Mouse (Mus musculus): ENCODE data around the gene Rdh5. TPM values are rescaled to one million over a fixed set of nuclear protein-coding genes. Genes with fewer than 3 reads are reported as not detected.
A peak's percentile ranks its signal among the peaks of the same experiment; 100 is the strongest.

Gene Rdh5
- polyA plus RNA-seq, 1 experiment: 37.0 TPM

GRCm38 (mm10) chr10:128937756-128938390 lies 15.2 kb upstream of the Rdh5 start:
- 53% methylated on average over 12 of the region's 12 CpGs for WGBS

GRCm38 (mm10) chr10:128935826-128936440 lies 13.2 kb upstream of the Rdh5 start:
- no peak for TF ChIP-seq POLR2A (IDR thresholded peaks at IDR 0.05; ENCODE audit: borderline replicate concordance, insufficient read depth, low read length)
- TF ChIP-seq CTCF (IDR thresholded peaks at IDR 0.05; ENCODE audit: borderline replicate concordance, insufficient read depth, low read depth, low read length): no peak
- Histone ChIP-seq H3K27me3 (ENCODE audit: control insufficient read depth, insufficient read depth, low read length) (no peaks in the 10 kb centered on the region), H3K27ac (ENCODE audit: insufficient read depth, low read length) (peak overlapping the region; percentile 87), H3K4me3 (replicated peaks; ENCODE audit: insufficient read depth, low read depth, low read length) (peak overlapping the region; percentile 78), H3K4me1 (ENCODE audit: control insufficient read depth, insufficient read depth, low read length) (peaks cover 21% of the 10 kb centered on the region)
- 25% methylated on average over 8 of the region's 8 CpGs for WGBS
- DNase-seq: peak; percentile 43 to 49

More at GRCm38 (mm10) chr10:128937756-128938390, 15.2 kb upstream of the Rdh5 start:
- TF ChIP-seq CTCF (IDR thresholded peaks at IDR 0.05; ENCODE audit: borderline replicate concordance, insufficient read depth, low read depth, low read length) (no peak), POLR2A (IDR thresholded peaks at IDR 0.05; ENCODE audit: borderline replicate concordance, insufficient read depth, low read length) (no peak)
- Histone ChIP-seq H3K4me1 (ENCODE audit: control insufficient read depth, insufficient read depth, low read length) (peaks cover 21% of the 10 kb centered on the region), H3K4me3 (replicated peaks; ENCODE audit: insufficient read depth, low read depth, low read length) (peak overlapping the region; percentile 30), H3K27me3 (ENCODE audit: control insufficient read depth, insufficient read depth, low read length) (no peaks in the 10 kb centered on the region), H3K27ac (ENCODE audit: insufficient read depth, low read length) (peak overlapping the region; percentile 85)
- DNase-seq: peak in 1 of 2 experiments; percentile 40

- peak overlapping the region; percentile 78 for H3K4me3 ChIP-seq (replicated peaks; ENCODE audit: insufficient read depth, low read depth, low read length)
- 13% methylated on average over 7 of the region's 7 CpGs for WGBS
Measured at GRCm38 (mm10) chr10:128934997-128935787, 12.5 kb upstream of the Rdh5 start.

GRCm38 (mm10) chr10:128933976-128934721 lies 11.5 kb upstream of the Rdh5 start:
- Histone ChIP-seq H3K27ac (ENCODE audit: insufficient read depth, low read length) (peak overlapping the region; percentile 87), H3K4me3 (replicated peaks; ENCODE audit: insufficient read depth, low read depth, low read length) (peak overlapping the region; percentile 78), H3K27me3 (ENCODE audit: control insufficient read depth, insufficient read depth, low read length) (no peaks in the 10 kb centered on the region), H3K4me1 (ENCODE audit: control insufficient read depth, insufficient read depth, low read length) (peaks cover 20% of the 10 kb centered on the region)
- DNase-seq: peak; percentile 52 to 65
- WGBS: 3% methylated on average over 21 of the region's 21 CpGs
- no peak for TF ChIP-seq CTCF (IDR thresholded peaks at IDR 0.05; ENCODE audit: borderline replicate concordance, insufficient read depth, low read depth, low read length)
- TF ChIP-seq POLR2A (IDR thresholded peaks at IDR 0.05; ENCODE audit: borderline replicate concordance, insufficient read depth, low read length): peak; percentile 7; the same call in 1 of the 2 replicates

More at GRCm38 (mm10) chr10:128934997-128935787, 12.5 kb upstream of the Rdh5 start:
- Histone ChIP-seq H3K4me1 (ENCODE audit: control insufficient read depth, insufficient read depth, low read length) (peaks cover 21% of the 10 kb centered on the region), H3K27me3 (ENCODE audit: control insufficient read depth, insufficient read depth, low read length) (no peaks in the 10 kb centered on the region), H3K27ac (ENCODE audit: insufficient read depth, low read length) (peak overlapping the region; percentile 87)
- no peak for TF ChIP-seq CTCF (IDR thresholded peaks at IDR 0.05; ENCODE audit: borderline replicate concordance, insufficient read depth, low read depth, low read length)
- TF ChIP-seq POLR2A (IDR thresholded peaks at IDR 0.05; ENCODE audit: borderline replicate concordance, insufficient read depth, low read length): no peak
- peak in 1 of 2 experiments; percentile 42 for DNase-seq

- WGBS: 0% methylated on average over 26 of the region's 26 CpGs
- Histone ChIP-seq H3K27ac (ENCODE audit: insufficient read depth, low read length) (peak within 1 kb of the TSS; percentile 87), H3K4me3 (replicated peaks; ENCODE audit: insufficient read depth, low read depth, low read length) (peak within 1 kb of the TSS; percentile 78), H3K27me3 (ENCODE audit: control insufficient read depth, insufficient read depth, low read length) (no peaks in the 10 kb centered on the region), H3K4me1 (ENCODE audit: control insufficient read depth, insufficient read depth, low read length) (peaks cover 16% of the 10 kb centered on the region)
- no peak for TF ChIP-seq CTCF (IDR thresholded peaks at IDR 0.05; ENCODE audit: borderline replicate concordance, insufficient read depth, low read depth, low read length)
- peak; percentile 38; the same call in 1 of the 2 replicates for TF ChIP-seq POLR2A (IDR thresholded peaks at IDR 0.05; ENCODE audit: borderline replicate concordance, insufficient read depth, low read length)
- peak; percentile 68 to 70 for DNase-seq
Measured at GRCm38 (mm10) chr10:128933574-128933973, 10.9 kb upstream of the Rdh5 start, which contains the start of gene Itga7. Gene Itga7 (plus strand): TSS chr10:128933818.

GRCm38 (mm10) chr10:128931441-128931840 lies 8.8 kb upstream of the Rdh5 start:
- peaks cover 3% of the 10 kb centered on the region for H3K4me1 ChIP-seq (ENCODE audit: control insufficient read depth, insufficient read depth, low read length)
- no peak overlapping the region for H3K4me3 ChIP-seq (replicated peaks; ENCODE audit: insufficient read depth, low read depth, low read length)
- 74% methylated on average over 2 of the region's 2 CpGs for WGBS
- TF ChIP-seq CTCF (IDR thresholded peaks at IDR 0.05; ENCODE audit: borderline replicate concordance, insufficient read depth, low read depth, low read length) (no peak), POLR2A (IDR thresholded peaks at IDR 0.05; ENCODE audit: borderline replicate concordance, insufficient read depth, low read length) (no peak)
- no peak for DNase-seq
- H3K27me3 ChIP-seq (ENCODE audit: control insufficient read depth, insufficient read depth, low read length): no peaks in the 10 kb centered on the region
- no peak overlapping the region for H3K27ac ChIP-seq (ENCODE audit: insufficient read depth, low read length)
